Mouse (Mus musculus): ENCODE results near the gene Rap1a. TPM values are rescaled to one million over a fixed set of nuclear protein-coding genes. Genes with fewer than 3 reads are reported as not detected.

Rap1a gene
- polyA plus RNA-seq, 1 experiment: 150 TPM

- Histone ChIP-seq H3K4me3 (ENCODE audit: insufficient read depth, low read length) (peak overlapping the region; percentile 99), H3K27ac (ENCODE audit: insufficient read depth, low read length) (no peak overlapping the region), H3K4me1 (ENCODE audit: control insufficient read depth, insufficient read depth, low read length) (no peaks in the 10 kb centered on the region)
- TF ChIP-seq CTCF (IDR thresholded peaks at IDR 0.05; ENCODE audit: borderline replicate concordance, insufficient read depth, low read length): no peak
- no peak for TF ChIP-seq POLR2A (IDR thresholded peaks at IDR 0.05; ENCODE audit: low read depth, low read length)
Observed at GRCm38 (mm10) chr3:105686394-105687323, 114.5 kb downstream of the Rap1a start.

GRCm38 (mm10) chr3:105680346-105680745 lies 120.8 kb downstream of the Rap1a start:
- TF ChIP-seq POLR2A (IDR thresholded peaks at IDR 0.05; ENCODE audit: low read depth, low read length) (no peak), CTCF (IDR thresholded peaks at IDR 0.05; ENCODE audit: borderline replicate concordance, insufficient read depth, low read length) (no peak)
- Histone ChIP-seq H3K4me1 (ENCODE audit: control insufficient read depth, insufficient read depth, low read length) (no peaks in the 10 kb centered on the region), H3K27ac (ENCODE audit: insufficient read depth, low read length) (no peak overlapping the region), H3K4me3 (ENCODE audit: insufficient read depth, low read length) (no peak overlapping the region)

Other genes starting within 250 kb of the Rap1a start
- gene Ddx20, start 113.8 kb downstream of the Rap1a start, polyA plus RNA-seq (2011; ENCODE audit: insufficient read length, low read depth, missing spikeins): 15.6 and 19.6 TPM in 2 replicates
- gene Inka2, start 96.7 kb downstream of the Rap1a start, polyA plus RNA-seq (2011; ENCODE audit: insufficient read length, low read depth, missing spikeins): 11.2 and 14.5 TPM in 2 replicates
- not detected in 2 replicates for gene Adora3, start 69.5 kb upstream of the Rap1a start, polyA plus RNA-seq (2011; ENCODE audit: insufficient read length, low read depth, missing spikeins)
- not detected in 2 replicates for gene Tmigd3, start 69.6 kb upstream of the Rap1a start, polyA plus RNA-seq (2011; ENCODE audit: insufficient read length, low read depth, missing spikeins)
- gene I830077J02Rik, start 131.3 kb upstream of the Rap1a start, polyA plus RNA-seq (2011; ENCODE audit: insufficient read length, low read depth, missing spikeins): not detected in 2 replicates
- gene Wdr77, start 158.0 kb upstream of the Rap1a start, polyA plus RNA-seq (2011; ENCODE audit: insufficient read length, low read depth, missing spikeins): 60.4 and 63.9 TPM in 2 replicates
- gene Atp5f1, start 158.8 kb upstream of the Rap1a start, polyA plus RNA-seq (2011; ENCODE audit: insufficient read length, low read depth, missing spikeins): 415 and 483 TPM in 2 replicates
- 0.76 and 1.8 TPM in 2 replicates for gene Ovgp1, start 172.4 kb upstream of the Rap1a start, polyA plus RNA-seq (2011; ENCODE audit: insufficient read length, low read depth, missing spikeins)
- gene Pifo, start 213.3 kb upstream of the Rap1a start, polyA plus RNA-seq (2011; ENCODE audit: insufficient read length, low read depth, missing spikeins): not detected in 2 replicates
- gene Chil5, start 231.5 kb upstream of the Rap1a start, polyA plus RNA-seq (2011; ENCODE audit: insufficient read length, low read depth, missing spikeins): not detected in 2 replicates

All from embryonic fibroblast, embryonic 13.5 days (primary cell).